Mouse (Mus musculus) kidney, adult 9 months (tissue): ENCODE measurements around the gene Plagl2.

Experiments
- DNase-seq: peaks from one replicate; pipeline ENCODE4 v3.0.0; 2022

Gene Plagl2

GRCm38 (mm10) chr2:153239021-153239859 lies 2.0 kb downstream of the Plagl2 start:
- no peak for DNase-seq

- DNase-seq, result no peak
Observed at GRCm38 (mm10) chr2:153238406-153238805, 2.8 kb downstream of the Plagl2 start.

GRCm38 (mm10) chr2:153237891-153238290 lies 3.3 kb downstream of the Plagl2 start:
- no peak for DNase-seq

- no peak for DNase-seq
Observed at GRCm38 (mm10) chr2:153237193-153237592, 4.0 kb downstream of the Plagl2 start.

- DNase-seq, result no peak
Observed at GRCm38 (mm10) chr2:153228523-153228922, 12.7 kb downstream of the Plagl2 start.

GRCm38 (mm10) chr2:153227959-153228358 lies 13.3 kb downstream of the Plagl2 start:
- DNase-seq, result no peak

- no peak for DNase-seq
Observed at GRCm38 (mm10) chr2:153225595-153225953, 15.7 kb downstream of the Plagl2 start.

- DNase-seq, result no peak
Observed at GRCm38 (mm10) chr2:153224946-153225594, 16.2 kb downstream of the Plagl2 start, which contains the start of gene Tspyl3. Gene Tspyl3, minus strand, starts transcription at chr2:153225441.

- DNase-seq, result no peak
Observed at GRCm38 (mm10) chr2:153222566-153222965, 18.7 kb downstream of the Plagl2 start.

- DNase-seq, result no peak
Observed at GRCm38 (mm10) chr2:153222130-153222529, 19.1 kb downstream of the Plagl2 start.

- no peak for DNase-seq
Observed at GRCm38 (mm10) chr2:153221620-153222019, 19.6 kb downstream of the Plagl2 start.

GRCm38 (mm10) chr2:153218516-153218915 lies 22.7 kb downstream of the Plagl2 start:
- DNase-seq, result no peak

- no peak for DNase-seq
Observed at GRCm38 (mm10) chr2:153217826-153218340, 23.3 kb downstream of the Plagl2 start.

GRCm38 (mm10) chr2:153215421-153215820 lies 25.8 kb downstream of the Plagl2 start:
- no peak for DNase-seq

GRCm38 (mm10) chr2:153214771-153215259 lies 26.4 kb downstream of the Plagl2 start:
- DNase-seq, result no peak

- DNase-seq, result no peak
Observed at GRCm38 (mm10) chr2:153213351-153213750, 27.9 kb downstream of the Plagl2 start.

GRCm38 (mm10) chr2:153211451-153211850 lies 29.8 kb downstream of the Plagl2 start:
- no peak for DNase-seq

- no peak for DNase-seq
Observed at GRCm38 (mm10) chr2:153209286-153209685, 31.9 kb downstream of the Plagl2 start.

- no peak for DNase-seq
Observed at GRCm38 (mm10) chr2:153208149-153208548, 33.1 kb downstream of the Plagl2 start.

- no peak for DNase-seq
Observed at GRCm38 (mm10) chr2:153202766-153203165, 38.5 kb downstream of the Plagl2 start.

GRCm38 (mm10) chr2:153199114-153199513 lies 42.1 kb downstream of the Plagl2 start:
- no peak for DNase-seq

GRCm38 (mm10) chr2:153198485-153198884 lies 42.7 kb downstream of the Plagl2 start:
- DNase-seq, result no peak

GRCm38 (mm10) chr2:153194255-153194654 lies 47.0 kb downstream of the Plagl2 start:
- no peak for DNase-seq

GRCm38 (mm10) chr2:153191242-153191641 lies 50.0 kb downstream of the Plagl2 start:
- no peak for DNase-seq
